Mouse (Mus musculus) ES-E14 (cell line): Measurements from ENCODE around the gene Cyth1.

Source experiments
- HCFC1 ChIP-seq: IDR thresholded peaks from 2 replicates; pipeline ENCODE4 v1.6.1; 2012; ENCODE audit warnings: low read length, inconsistent platforms, borderline replicate concordance; ENCODE audit not compliant: insufficient read depth
- MAFK ChIP-seq: IDR thresholded peaks from 2 replicates; pipeline ENCODE4 v1.6.1; 2014; ENCODE audit warnings: mild to moderate bottlenecking, low read depth, low read length, inconsistent platforms; ENCODE audit not compliant: insufficient read depth
- ZC3H11A ChIP-seq: IDR thresholded peaks from 2 replicates; pipeline ENCODE4 v1.6.1; 2012; ENCODE audit warnings: low read depth, mild to moderate bottlenecking, inconsistent platforms, low read length, borderline replicate concordance

- TF ChIP-seq HCFC1 (no peak), MAFK (no peak), ZC3H11A (no peak)
Observed at GRCm38 (mm10) chr11:118174752-118175151, 73.6 kb downstream of the Cyth1 start.
